Mouse (Mus musculus): Measurements from ENCODE around the gene Znrd1as. TPM values are rescaled to one million over a fixed set of nuclear protein-coding genes. Genes with fewer than 3 reads are reported as not detected.
A peak's percentile ranks its signal among the peaks of the same experiment; 100 is the strongest.

Znrd1as gene
- polyA plus RNA-seq, 1 experiment: 5.4 TPM

GRCm38 (mm10) chr17:36947051-36947819, 11.2 kb upstream of the Znrd1as start:
- Histone ChIP-seq H3K4me3 (ENCODE audit: insufficient read depth, low read length) (peak overlapping the region; percentile 69), H3K4me1 (ENCODE audit: control insufficient read depth, insufficient read depth, low read length) (0 out of 2 replicates have a peak, but pooled peaks cover 2% of the 10 kb centered on the region), H3K27ac (ENCODE audit: insufficient read depth, low read length) (peak overlapping the region; percentile 72)
- TF ChIP-seq CTCF (IDR thresholded peaks at IDR 0.05; ENCODE audit: extremely low read depth, insufficient read depth, low read length) (no peak), POLR2A (IDR thresholded peaks at IDR 0.05; ENCODE audit: extremely low read depth, insufficient read depth, low read length) (peak; percentile 33)

DNA sequence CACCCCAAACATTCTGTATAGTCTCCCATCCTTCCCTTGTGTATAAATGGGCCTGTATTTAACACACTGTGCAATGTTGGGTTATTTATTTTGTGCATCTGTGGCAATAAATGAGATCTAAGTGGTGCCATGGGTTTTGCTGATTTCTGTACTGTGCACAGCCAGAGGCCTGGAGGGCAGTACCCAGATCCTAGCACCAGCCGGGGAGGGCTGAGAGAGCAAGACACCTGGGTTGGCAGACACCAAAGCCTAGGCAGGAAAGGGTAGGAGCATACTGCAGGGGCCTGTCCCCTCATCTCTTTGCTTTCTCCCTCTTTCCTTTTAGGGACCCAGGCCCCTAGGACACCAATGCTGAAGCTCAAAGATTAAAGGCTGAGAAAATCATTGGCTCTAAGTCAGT, 10.1 kb upstream of the Znrd1as start:
- H3K27ac ChIP-seq (ENCODE audit: insufficient read depth, low read length): no peak overlapping the region
- TF ChIP-seq POLR2A (IDR thresholded peaks at IDR 0.05; ENCODE audit: extremely low read depth, insufficient read depth, low read length) (no peak), CTCF (IDR thresholded peaks at IDR 0.05; ENCODE audit: extremely low read depth, insufficient read depth, low read length) (no peak)
- 0 out of 2 replicates have a peak, but pooled peaks cover 2% of the 10 kb centered on the region for H3K4me1 ChIP-seq (ENCODE audit: control insufficient read depth, insufficient read depth, low read length)
- H3K4me3 ChIP-seq (ENCODE audit: insufficient read depth, low read length): no peak overlapping the region

DNA sequence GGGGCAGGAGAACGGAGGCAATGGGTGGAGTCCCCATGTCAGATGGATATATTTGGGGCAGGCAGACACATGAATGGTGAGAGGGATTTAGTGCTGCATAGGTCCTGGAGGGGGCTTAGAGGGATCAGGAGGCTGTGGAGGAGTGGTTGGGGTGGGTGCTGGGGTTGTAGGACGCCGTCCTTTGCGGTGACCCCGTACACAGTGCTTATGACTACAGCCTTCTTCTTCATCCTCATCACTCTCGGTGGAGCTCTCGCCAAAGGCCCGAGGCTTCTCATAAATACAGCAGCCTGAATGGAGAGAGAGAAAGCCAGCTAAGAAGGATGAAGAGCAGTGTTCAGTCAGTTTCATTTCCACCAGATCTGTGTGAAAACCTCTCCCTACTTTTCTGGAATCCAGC, 9.1 kb upstream of the Znrd1as start:
- TF ChIP-seq CTCF (IDR thresholded peaks at IDR 0.05; ENCODE audit: extremely low read depth, insufficient read depth, low read length): no peak
- TF ChIP-seq POLR2A (IDR thresholded peaks at IDR 0.05; ENCODE audit: extremely low read depth, insufficient read depth, low read length): no peak
- H3K4me1 ChIP-seq (ENCODE audit: control insufficient read depth, insufficient read depth, low read length): 0 out of 2 replicates have a peak, but pooled peaks cover 2% of the 10 kb centered on the region
- H3K4me3 ChIP-seq (ENCODE audit: insufficient read depth, low read length): no peak overlapping the region
- no peak overlapping the region for H3K27ac ChIP-seq (ENCODE audit: insufficient read depth, low read length)

DNA sequence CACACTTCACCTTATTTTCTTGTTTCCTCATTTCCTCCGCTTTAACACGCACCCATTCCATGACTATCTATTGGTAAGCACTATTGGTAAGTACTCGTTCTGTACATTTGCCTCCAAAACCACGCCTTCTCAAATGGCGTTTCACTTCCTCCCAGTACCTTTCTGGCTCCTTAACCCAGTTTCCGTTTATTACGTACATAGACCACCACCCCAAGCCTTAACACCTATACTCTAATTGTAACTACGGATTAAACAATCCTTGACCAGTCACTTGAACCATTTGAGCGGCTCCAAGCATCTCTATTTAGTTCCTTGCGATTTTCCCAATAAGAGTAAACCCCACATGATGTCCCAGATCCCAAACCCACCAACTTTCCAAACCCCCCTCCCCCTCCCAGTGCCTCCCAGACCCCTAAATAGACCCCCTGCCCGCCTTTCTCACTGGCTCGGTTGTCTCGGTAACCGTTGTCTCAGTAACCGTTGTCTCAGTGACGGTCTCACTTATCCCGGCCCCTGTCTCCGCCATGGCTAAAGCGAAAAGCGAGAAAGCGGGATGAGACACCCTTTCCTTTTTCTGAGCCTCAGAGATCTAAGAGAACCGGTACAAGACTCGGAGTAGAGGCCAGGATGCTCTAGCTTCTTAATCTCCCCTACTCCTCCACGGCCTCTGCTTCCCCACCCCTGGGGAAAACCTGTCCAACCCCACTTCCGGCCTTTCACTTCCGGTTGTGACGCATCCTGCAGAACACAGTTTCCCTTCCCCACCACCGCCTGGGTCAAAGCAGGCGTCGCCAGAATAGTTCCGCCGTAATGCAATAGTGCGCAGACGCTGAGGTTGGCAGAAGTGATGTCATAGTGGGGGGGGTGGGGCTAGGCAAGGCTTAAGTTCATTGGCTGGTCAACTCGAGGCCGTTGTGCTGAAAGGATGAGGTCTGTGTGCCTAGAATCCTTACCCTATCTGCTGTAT, 7.1 kb upstream of the Znrd1as start, which contains the start of gene Ppp1r11:
Gene Ppp1r11 (minus strand): TSS at position 761 of the 967 bp plus-strand sequence.
- TF ChIP-seq CTCF (IDR thresholded peaks at IDR 0.05; ENCODE audit: extremely low read depth, insufficient read depth, low read length) (no peak), POLR2A (IDR thresholded peaks at IDR 0.05; ENCODE audit: extremely low read depth, insufficient read depth, low read length) (peak; percentile 70)
- 0 out of 2 replicates have a peak, but pooled peaks cover 2% of the 10 kb centered on the region for H3K4me1 ChIP-seq (ENCODE audit: control insufficient read depth, insufficient read depth, low read length)
- peak within 1 kb of the TSS; percentile 65 for H3K4me3 ChIP-seq (ENCODE audit: insufficient read depth, low read length)
- H3K27ac ChIP-seq (ENCODE audit: insufficient read depth, low read length): no peak within 1 kb of the TSS

- no peak overlapping the region for H3K27ac ChIP-seq (ENCODE audit: insufficient read depth, low read length)
- H3K4me3 ChIP-seq (ENCODE audit: insufficient read depth, low read length): no peak overlapping the region
- H3K4me1 ChIP-seq (ENCODE audit: control insufficient read depth, insufficient read depth, low read length): peaks cover 2% of the 10 kb centered on the region; the same call in 1 of the 2 replicates
- TF ChIP-seq POLR2A (IDR thresholded peaks at IDR 0.05; ENCODE audit: extremely low read depth, insufficient read depth, low read length): no peak
- TF ChIP-seq CTCF (IDR thresholded peaks at IDR 0.05; ENCODE audit: extremely low read depth, insufficient read depth, low read length): no peak
These were observed 5.8 kb upstream of the Znrd1as start for GRCm38 (mm10) chr17:36952631-36953030.

DNA sequence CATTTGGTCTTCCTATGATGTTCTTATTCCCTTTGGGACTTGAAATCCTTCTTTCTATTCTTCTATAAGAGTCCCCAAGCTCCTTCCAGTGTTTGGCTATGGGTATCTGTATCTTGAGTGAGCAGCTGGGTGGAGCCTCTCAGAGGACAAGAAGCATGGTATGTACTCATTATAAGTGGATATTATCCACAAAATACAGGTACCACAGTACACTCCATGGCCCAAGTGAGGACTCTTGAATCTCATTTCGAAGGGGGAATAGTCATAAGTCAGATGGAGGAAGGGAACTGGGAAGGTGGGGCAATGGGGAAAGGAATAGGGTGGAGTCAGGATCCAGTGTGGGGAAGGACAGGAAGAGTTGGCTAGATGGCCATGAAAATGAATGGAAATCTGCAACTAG, 5.3 kb upstream of the Znrd1as start:
- Histone ChIP-seq H3K27ac (ENCODE audit: insufficient read depth, low read length) (no peak overlapping the region), H3K4me3 (ENCODE audit: insufficient read depth, low read length) (no peak overlapping the region), H3K4me1 (ENCODE audit: control insufficient read depth, insufficient read depth, low read length) (peaks cover 2% of the 10 kb centered on the region; the same call in 1 of the 2 replicates)
- TF ChIP-seq POLR2A (IDR thresholded peaks at IDR 0.05; ENCODE audit: extremely low read depth, insufficient read depth, low read length) (no peak), CTCF (IDR thresholded peaks at IDR 0.05; ENCODE audit: extremely low read depth, insufficient read depth, low read length) (no peak)

- no peak overlapping the region for H3K27ac ChIP-seq (ENCODE audit: insufficient read depth, low read length)
- TF ChIP-seq POLR2A (IDR thresholded peaks at IDR 0.05; ENCODE audit: extremely low read depth, insufficient read depth, low read length) (no peak), CTCF (IDR thresholded peaks at IDR 0.05; ENCODE audit: extremely low read depth, insufficient read depth, low read length) (no peak)
These were observed 492 bp downstream of the Znrd1as start for GRCm38 (mm10) chr17:36958884-36959283.

DNA sequence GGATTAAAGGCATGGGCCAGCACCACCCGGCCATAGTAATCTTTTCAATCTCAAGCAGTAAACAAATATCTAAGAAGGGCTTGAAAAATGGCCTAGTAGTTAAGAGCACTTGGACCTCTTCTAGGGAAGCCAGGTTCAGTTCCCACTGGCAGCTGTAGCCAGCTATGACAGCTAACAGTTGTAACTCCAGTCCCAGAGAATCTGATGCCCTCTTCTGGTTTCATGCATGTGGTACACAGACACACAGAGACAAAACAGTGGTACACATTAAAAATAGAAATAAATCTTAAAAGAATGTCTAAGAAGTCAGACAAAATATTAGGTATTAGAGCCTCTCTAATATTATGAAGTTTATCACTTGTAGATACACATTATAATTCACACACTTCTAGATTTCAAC, 2.7 kb downstream of the Znrd1as start:
- TF ChIP-seq CTCF (IDR thresholded peaks at IDR 0.05; ENCODE audit: extremely low read depth, insufficient read depth, low read length) (no peak), POLR2A (IDR thresholded peaks at IDR 0.05; ENCODE audit: extremely low read depth, insufficient read depth, low read length) (no peak)
- no peak overlapping the region for H3K27ac ChIP-seq (ENCODE audit: insufficient read depth, low read length)
- peaks cover 2% of the 10 kb centered on the region; the same call in 1 of the 2 replicates for H3K4me1 ChIP-seq (ENCODE audit: control insufficient read depth, insufficient read depth, low read length)
- H3K4me3 ChIP-seq (ENCODE audit: insufficient read depth, low read length): no peak overlapping the region

More at GRCm38 (mm10) chr17:36958884-36959283, 492 bp downstream of the Znrd1as start:
- peak overlapping the region; percentile 91 for H3K4me3 ChIP-seq (ENCODE audit: insufficient read depth, low read length)
- H3K4me1 ChIP-seq (ENCODE audit: control insufficient read depth, insufficient read depth, low read length): peaks cover 2% of the 10 kb centered on the region; the same call in 1 of the 2 replicates

GRCm38 (mm10) chr17:36966875-36967274, 8.5 kb downstream of the Znrd1as start:
- Histone ChIP-seq H3K27ac (ENCODE audit: insufficient read depth, low read length) (no peak overlapping the region), H3K4me3 (ENCODE audit: insufficient read depth, low read length) (no peak overlapping the region), H3K4me1 (ENCODE audit: control insufficient read depth, insufficient read depth, low read length) (no peaks in the 10 kb centered on the region)
- no peak for TF ChIP-seq POLR2A (IDR thresholded peaks at IDR 0.05; ENCODE audit: extremely low read depth, insufficient read depth, low read length)
- no peak for TF ChIP-seq CTCF (IDR thresholded peaks at IDR 0.05; ENCODE audit: extremely low read depth, insufficient read depth, low read length)

All from cortical plate, adult 2 months (tissue).